Mouse (Mus musculus) testis, adult 2 months (tissue): ENCODE results near the gene Snx29.

Source experiments
- CTCF ChIP-seq: fragments of 200-500 bp; IDR thresholded peaks from 2 replicates; pipeline ENCODE4 v1.5.1; 2012; ENCODE audit warnings: low read depth, mild to moderate bottlenecking, inconsistent platforms, low read length, moderate library complexity; ENCODE audit not compliant: control insufficient read depth, insufficient read depth, insufficient replicate concordance
- POLR2A ChIP-seq: fragments of 200-500 bp; IDR thresholded peaks from 2 replicates; pipeline ENCODE4 v1.6.1; 2012; ENCODE audit warnings: low read depth, mild to moderate bottlenecking, inconsistent platforms, low read length, moderate library complexity; ENCODE audit not compliant: control insufficient read depth

- no peak for TF ChIP-seq POLR2A
- no peak for TF ChIP-seq CTCF
These were observed 292.9 kb downstream of the Snx29 start for GRCm38 (mm10) chr16:11615633-11616032.
